Mouse (Mus musculus) megakaryocyte progenitor cell, adult 5-6 weeks (primary cell): ENCODE data around the gene Otop2. TPM values are rescaled to one million over a fixed set of nuclear protein-coding genes. Genes with fewer than 3 reads are reported as not detected.

Source experiments
- ATAC-seq: replicated peaks from 2 replicates; pipeline ENCODE4 v1.8.0; 2016; ENCODE audit warnings: mild to moderate bottlenecking, moderate TSS enrichment, inconsistent platforms; ENCODE audit not compliant: poor library complexity
- total RNA-seq, 2 experiments: library from RNA; stranded (forward) in 1 of 2; stranded (reverse) in 1 of 2; fragments of 157-497, 149-512 nt in 1 of 2; fragments of 200-1000 nt in 1 of 2; gene quantifications; 2 replicates each; pipeline versions ENCODE4 v1.2.3 to v1.2.4; 2015 to 2017

The Otop2 gene
- total RNA-seq, 2 experiments from 2014 or later = not detected

DNA sequence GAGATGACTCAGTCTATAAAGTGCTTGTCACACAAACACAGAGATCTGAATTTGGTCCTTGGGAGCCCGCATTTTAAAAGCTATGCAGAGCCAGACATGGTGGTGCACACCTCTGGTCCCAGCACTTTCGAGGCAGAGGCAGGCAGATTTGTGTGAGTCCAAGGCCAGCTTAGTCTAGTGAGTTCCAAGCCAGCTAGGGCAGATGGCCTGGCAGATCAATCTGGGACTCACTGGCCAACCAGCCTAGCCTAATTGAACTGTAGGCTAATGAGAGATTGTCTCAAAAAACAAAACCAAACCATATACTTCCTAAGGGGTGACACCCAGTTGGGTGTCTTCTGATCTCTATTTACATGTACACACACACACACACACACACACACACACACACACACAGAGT, 34.3 kb downstream of the Otop2 start:
- ATAC-seq = no peak

DNA sequence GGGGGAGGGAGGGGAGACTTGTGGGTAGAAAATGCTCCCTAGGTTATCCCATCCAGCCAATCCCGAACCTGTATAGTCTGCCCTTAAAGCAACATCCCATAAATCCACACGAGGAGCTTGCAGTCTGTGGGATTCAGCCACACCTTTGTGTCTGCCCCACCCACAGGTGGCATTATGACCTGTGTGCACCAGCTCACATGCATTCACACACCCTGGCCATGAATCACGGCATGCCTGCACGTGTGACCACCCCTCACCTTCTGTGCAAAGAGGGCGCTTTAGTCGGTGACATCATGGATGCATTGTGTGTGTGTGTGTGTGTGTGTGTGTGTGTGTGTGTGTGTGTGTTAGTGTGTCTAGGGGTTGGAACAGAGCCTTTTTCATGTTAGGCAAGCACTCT, 34.9 kb downstream of the Otop2 start:
- ATAC-seq = no peak

DNA sequence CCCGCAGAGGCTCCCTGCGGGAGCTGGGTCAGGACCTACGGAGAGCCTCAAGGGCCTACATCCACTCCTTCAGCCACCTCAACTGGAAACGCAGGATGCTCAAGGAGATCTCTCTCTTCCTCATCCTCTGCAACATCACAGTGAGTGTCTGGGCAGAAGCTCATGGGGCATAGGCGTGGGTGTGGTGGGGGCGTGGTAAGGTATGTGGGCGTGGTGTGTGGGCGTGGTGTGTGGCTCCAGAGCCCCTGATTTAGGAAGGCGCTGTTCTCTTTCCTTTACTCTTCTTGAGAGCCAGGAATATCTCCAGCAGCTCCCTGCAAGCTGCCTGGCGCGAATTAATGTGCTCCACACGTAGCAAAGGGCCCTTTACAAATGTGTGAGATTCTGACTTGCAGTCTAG, 38.0 kb downstream of the Otop2 start:
- peak; percentile 88 for ATAC-seq

- ATAC-seq = no peak
These were observed 38.6 kb downstream of the Otop2 start for GRCm38 (mm10) chr11:115345515-115345914.

- ATAC-seq = no peak
These were observed 41.8 kb downstream of the Otop2 start for GRCm38 (mm10) chr11:115348681-115349248.

GRCm38 (mm10) chr11:115349976-115350375, 43.0 kb downstream of the Otop2 start:
- ATAC-seq = no peak

DNA sequence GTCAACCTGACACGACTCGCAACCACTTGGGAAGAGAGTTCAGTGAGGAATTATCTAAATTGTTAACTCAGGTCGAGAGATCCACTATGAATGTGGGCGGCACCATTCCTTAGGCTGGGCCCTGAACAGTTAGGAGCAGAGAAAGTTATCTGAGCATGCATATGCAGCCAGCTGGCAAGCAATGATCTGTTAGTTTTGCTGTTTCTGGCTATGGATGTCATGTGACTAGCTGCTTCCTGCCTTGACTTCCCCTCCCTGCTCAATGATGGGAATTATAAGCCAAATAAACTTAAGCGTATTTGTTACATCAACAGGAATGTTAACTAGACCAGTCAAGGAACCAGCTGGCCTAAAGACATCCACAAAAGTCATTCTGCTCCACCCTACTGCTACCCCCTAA, 46.4 kb downstream of the Otop2 start:
- ATAC-seq = no peak

GRCm38 (mm10) chr11:115354183-115354582, 47.2 kb downstream of the Otop2 start:
- peak; percentile 86 for ATAC-seq

GRCm38 (mm10) chr11:115358468-115358867, 51.5 kb downstream of the Otop2 start:
- ATAC-seq = peak; percentile 59; the same call in 1 of the 2 replicates

- no peak for ATAC-seq
These were observed 52.3 kb downstream of the Otop2 start for GRCm38 (mm10) chr11:115359293-115359692.

DNA sequence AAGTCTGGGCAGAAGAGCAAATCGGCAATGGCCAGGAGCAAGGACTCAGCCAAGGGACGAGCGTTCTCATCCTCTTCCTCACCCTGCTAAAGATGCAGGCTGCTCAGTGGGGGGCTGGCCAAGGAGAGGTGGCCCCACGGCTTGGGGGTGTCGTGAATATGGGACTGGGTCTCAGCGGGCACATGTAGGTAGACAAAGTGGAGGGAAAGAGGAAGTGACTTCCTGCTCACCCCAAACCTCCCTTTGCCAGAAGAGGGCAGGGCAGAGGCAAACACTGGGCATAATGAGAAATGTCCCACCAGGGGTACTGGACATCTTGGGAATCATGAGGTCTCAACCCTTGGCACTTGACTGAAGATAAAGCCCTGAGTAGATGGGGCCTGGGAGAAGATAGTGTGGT, 52.8 kb downstream of the Otop2 start:
- peak; percentile 51 for ATAC-seq

- no peak for ATAC-seq
These were observed 57.2 kb downstream of the Otop2 start for GRCm38 (mm10) chr11:115364136-115364535.

DNA sequence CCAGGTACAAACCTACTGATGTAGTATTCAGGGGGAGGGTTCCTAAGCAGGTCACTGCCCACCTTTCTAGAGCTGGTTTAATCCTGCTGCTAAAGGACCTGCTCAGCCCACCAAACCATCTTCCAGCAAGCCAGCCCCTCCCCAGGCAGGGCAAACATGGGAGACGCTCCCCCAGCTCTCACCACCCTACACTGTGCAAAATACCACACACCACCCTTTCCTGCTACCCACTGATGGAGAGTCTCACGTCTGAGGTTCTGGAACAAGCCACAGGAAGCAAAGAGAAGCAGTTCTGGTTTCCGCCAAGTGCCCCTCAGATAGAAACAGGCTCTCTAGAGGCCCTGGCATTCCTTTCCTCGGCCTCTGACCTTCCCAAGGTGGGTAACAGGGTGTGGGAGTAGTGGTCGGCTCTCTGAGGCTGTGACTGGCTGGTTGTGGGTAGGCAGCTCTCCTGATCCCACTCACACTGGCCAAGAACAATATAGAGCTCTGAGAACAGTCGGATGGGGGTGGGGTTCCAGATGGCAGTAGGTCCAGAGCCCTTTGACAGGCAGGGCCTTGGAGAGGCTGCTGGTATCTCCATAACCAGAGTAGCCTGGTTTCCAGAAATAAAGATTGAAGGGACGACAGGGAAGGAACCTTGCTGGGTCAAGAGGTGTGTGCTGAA, 59.2 kb downstream of the Otop2 start:
- ATAC-seq = no peak

- ATAC-seq = no peak
These were observed 59.9 kb downstream of the Otop2 start for GRCm38 (mm10) chr11:115366706-115367394.

GRCm38 (mm10) chr11:115367395-115367944, 60.5 kb downstream of the Otop2 start, which contains the start of gene Hid1:
TSS of gene Hid1 (minus strand) at chr11:115367756.
- peak; percentile 91 for ATAC-seq

DNA sequence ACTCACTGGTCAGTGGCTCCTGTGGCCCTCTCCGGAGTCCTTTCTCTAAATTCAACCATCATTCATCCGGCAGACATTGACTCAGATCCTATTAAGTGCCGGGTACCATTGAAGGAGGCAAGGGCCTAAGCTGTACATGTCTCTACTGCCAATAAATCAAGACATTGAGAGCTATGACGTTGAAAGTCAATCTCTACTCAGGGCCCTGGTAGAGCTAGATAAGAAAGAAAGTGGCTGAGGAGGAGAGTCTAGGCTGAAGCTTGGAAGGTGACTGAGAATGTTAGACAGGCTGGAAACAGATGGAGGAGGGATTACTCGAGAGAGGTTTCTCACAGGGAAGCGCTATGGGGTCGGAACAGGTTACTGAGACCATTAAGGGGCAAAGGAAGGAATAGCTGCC, 63.4 kb downstream of the Otop2 start:
- 0 out of 2 replicates have a peak, but pooled peaks have one; percentile 32 for ATAC-seq

GRCm38 (mm10) chr11:115371354-115371753, 64.4 kb downstream of the Otop2 start:
- no peak for ATAC-seq

DNA sequence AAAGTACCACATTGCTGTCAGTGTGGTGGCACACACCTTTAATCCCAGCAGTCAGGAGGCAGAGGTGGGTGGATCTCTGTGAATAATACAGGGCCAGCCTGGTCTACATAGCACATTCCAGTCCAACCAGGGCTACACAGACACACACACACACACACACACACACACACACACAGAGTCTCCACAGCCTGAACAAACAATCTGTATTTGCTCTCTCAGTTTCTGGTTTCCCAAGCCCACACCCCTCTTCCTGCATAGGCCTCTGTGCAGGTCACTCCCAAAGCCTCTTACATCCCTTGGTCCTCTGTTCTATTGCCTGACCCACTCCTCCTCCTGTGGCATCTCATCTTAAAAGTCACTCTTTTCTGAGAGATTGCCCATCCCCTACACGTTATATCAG, 65.1 kb downstream of the Otop2 start:
- no peak for ATAC-seq

GRCm38 (mm10) chr11:115372737-115373136, 65.8 kb downstream of the Otop2 start:
- no peak for ATAC-seq

- ATAC-seq = peak; percentile 59
These were observed 67.1 kb downstream of the Otop2 start for GRCm38 (mm10) chr11:115373805-115374694.
